Mouse (Mus musculus) WW6 (cell line): ENCODE data around the gene Gipc3.

Source experiments
- DNase-seq: peaks from one replicate; pipeline ENCODE4 v3.0.0-alpha.2; 2013; ENCODE audit warnings: low read depth, low spot score

Gipc3 gene

DNA sequence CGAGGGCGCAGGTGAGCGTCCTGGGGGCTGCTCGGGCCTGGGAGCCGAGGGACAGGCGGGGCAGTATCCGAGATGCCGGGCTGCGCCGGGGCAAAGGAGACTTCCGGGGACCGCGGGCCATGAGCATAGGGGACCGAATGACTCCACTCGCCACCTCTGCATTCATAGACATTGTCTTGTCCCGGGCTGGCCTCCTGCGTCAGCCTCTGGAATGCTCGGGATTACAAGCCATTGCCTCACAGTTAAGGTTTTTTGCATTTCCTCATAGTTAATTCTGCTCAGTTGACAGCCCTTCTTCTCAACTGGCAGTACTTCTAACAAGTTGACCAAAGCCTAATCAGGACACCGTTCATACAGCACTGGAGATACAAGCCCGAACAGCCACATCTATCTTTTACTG lies 21.6 kb downstream of the Gipc3 start:
- DNase-seq, result no peak

DNA sequence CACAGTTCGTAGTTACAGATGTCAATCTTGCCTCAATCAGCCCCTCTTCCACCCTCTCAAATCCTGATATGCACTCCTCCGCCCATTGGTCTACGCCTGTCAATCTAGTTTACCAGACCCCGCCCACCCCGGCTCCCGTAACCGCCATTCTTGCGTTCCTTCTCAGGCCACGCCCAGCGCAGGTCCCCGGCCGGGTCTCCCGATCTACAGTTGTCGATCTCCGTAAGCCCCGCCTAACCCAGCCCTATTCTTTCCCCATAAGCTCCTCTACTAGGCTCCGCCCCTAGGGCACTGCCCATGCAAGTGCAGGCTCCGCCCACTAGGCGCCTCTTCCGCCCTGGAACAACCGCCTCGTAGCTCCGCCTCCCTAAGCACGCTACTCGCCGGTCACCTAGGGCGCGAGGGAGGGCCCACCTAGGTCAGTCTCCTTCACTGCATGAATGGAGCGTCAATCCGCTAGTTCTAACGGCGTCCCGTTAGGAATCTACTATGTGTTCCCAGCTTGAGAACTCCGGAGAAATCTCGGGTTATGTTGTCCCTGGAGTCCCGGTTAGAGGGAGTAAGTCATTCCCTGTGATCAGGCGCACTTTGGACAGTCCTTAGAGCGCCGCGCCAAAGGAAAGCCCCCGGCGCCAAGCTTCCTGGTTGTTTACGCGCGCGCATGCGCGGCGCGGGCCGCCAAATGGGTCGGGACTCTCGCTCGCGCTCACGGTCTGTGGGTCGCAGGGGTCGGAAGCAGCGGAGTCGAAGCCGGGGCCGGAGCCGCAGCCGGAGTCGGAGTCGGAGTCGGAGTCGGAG lies 22.3 kb downstream of the Gipc3 start, which contains the start of gene Cactin:
Gene Cactin, plus strand, starts transcription at position 554 of the 798 bp plus-strand sequence.
- DNase-seq, result peak; percentile 100

DNA sequence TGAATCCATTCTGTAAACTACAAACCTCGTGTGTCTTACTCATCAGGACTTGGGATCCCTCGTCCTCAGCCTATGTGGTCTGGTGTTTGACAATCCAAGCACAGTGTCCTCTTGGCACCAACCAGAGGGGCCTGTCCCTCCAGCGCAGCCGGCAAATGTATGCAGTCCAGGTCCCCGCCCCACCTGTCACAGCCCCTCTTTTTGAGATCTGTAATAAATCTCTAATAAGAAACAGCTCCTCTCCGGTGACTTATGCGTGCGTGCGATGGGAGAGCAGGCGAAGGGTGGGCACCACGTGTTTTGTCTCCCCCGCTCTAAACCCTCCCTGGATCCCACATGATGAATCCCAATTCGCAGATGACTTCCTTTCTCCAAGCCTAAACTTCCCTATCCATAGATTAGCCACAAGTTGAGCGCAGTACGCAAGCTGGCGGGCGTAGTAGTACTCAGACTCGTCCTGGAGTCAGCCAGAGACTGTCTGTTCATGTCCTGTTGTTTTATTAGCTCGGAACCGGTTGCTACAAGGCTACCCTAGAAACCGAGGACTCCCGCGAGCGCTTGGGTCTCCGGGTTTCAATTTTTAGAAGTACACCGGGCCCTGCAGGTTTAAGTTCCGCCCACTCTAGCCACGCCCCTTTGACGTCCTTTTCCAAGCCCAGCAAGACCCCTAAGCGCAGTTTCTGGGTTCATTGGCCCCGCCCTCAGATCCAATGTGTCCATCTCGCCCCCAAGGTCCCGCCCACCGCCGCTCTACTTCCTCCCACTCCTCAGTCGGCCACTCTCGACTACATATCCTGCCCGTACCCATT lies 23.1 kb downstream of the Gipc3 start:
- peak; percentile 96 for DNase-seq

DNA sequence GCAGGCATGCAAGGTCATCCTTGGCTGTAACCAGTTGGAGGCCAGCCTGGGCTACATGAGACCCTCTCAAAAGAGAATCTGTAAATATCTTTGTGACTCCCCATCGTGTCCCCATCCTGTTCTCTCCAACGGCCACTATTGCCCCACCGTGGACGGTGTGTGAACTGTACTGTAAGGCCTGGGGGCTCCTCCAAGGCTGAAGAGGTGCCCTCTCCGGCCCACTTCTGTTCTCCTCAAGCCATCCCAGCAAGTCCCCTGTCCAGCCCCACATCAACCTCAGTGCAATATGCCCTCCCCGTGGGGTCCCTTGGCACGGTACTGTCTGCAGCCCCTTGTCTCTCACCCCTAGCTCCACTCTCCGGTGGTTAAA lies 23.8 kb downstream of the Gipc3 start:
- DNase-seq, result no peak

DNA sequence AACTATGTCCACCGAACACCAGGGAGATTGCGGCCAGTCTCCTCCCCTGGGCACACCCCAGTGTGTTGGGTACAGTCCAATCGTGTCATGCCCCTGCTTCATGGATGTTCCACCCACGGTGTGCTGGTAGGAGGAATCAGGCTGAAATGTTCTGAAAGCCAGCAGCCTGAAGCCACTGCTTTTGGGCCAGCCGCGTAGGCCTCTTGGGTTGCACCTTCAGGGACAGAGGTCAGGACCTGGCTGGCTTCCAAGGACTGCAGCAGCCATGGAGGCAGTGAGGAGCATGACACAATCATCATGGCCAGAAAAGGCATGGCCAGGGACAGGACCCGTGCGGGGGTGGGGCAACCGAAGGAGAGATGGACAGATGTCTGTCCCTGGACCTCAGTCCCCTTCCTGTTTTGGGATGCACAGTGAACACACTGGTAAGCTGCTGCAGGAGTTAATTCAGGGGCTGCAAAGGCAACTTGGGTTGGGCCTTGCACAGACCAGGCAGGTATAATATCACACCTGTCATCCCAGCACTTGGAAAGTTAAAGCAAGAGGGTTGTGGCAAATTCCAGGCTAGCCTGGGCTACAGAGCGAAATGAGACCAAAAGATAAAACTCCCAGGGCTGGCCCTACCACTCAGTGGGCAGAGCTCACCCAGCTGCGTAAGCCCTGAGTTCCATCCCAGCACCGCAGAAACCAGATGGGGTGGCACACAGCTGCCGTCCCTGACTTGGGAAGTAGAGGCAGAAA lies 24.3 kb downstream of the Gipc3 start:
- no peak for DNase-seq

DNA sequence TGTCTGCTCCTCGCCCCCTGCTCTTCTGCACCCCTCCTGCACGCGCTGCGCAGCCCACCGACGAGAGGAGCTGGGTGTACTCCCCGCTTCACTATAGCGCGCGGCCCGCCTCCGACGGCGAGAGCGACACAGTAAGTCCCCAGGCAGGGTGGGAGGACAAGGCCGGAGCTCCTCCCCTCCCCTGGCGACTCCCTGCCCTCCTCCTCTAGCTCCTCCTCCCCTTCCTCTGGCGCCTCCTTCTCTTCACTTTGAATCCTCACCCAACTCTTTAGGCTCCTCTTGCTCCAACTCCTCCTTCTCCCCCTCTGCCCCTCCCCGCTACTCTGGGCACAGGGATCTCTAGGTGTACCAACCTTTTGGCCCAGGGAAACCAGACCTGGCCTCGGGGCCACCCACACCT lies 25.8 kb downstream of the Gipc3 start:
- peak; percentile 53 for DNase-seq

DNA sequence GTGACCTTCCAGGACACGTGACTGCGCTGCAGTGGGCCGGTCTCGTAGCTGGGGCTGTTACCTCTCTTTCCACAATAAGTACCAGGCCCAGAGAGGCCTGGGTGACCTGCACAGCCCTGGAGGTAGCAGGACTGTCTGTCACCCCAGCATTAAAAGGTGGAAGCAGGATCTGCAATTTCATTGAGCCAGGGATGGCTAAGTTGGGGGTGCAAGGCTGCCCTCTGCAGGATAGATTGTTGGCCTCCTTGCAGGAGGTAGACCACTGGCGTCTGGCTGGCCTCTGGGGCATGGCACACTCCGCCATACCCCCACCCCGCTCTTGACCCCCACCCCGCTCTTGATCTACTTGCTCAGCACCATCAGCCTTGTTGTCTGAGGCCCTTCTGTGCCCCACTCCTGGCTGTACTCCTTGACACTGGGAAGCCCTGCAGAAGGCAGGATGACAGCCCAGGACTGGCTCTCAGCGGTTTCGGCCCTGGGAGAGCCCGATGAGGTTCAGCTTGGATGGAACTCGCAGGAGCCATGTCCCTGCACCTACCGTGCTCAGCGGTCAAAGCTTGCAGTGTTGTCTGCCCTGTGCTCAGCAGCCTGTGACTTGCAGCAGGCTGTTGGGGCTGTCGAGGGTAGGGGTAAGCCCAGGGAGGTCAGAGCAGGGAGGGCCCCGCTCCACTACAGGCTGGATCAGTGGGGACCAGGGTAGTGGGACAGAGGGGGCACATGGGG lies 26.6 kb downstream of the Gipc3 start:
- DNase-seq, result no peak

DNA sequence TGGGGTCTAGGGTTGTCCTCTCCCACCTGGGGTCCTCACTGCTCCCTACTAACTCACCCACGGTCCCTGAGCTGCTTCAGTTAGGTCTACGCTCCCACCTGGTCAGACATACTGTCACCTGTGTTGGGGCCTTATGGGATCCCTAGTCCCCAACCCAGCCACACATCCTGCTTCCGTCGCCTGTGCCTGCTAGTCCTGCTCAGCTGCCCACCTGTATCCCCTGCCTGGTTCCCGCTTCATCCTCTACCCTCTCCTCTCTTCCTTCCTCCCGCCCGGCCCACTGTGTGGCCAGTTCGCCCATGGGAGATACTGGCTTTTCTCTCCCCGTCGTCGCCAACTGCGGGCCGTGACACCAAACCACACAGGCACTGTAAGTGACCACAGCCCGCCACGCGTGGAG lies 27.5 kb downstream of the Gipc3 start:
- no peak for DNase-seq

DNA sequence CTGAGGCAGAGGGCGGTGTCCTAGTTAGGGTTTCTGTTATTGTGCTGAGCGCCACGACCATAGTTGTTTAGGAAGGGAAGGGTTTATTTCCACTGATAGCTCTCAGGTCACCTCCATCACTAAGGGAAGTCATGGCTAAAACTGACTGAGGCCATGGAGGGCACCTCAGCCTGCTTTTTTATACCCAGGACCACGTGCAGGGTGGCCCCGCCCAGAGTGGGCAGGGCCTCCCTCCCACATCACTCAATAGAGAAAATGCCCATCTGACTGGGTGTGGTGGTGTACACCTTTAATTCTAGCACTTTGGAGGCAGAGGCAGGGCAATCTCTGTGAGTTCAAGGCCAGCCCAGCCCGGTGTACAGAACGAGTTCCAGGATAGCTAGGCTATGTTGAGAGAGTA lies 28.9 kb downstream of the Gipc3 start:
- DNase-seq, result no peak

DNA sequence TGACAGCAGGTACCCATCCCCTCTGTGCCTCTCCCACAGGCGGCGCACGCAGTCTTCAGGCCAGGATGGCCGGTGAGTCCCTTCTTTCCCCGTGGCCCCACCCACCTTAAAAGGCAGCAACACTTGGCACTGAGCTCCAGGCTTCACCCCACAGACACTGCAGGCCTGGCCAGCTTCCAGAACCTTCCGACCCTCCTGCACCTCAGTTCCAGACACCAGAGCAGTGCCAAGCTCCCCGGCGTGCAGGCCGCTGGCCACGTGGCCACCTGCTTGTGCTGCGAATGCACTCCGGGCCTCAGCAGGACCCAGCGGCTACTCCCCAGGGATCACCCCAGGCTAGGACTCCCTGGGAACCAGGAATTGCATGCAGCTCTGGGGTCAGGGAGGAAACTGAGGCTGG lies 29.5 kb downstream of the Gipc3 start:
- no peak for DNase-seq

DNA sequence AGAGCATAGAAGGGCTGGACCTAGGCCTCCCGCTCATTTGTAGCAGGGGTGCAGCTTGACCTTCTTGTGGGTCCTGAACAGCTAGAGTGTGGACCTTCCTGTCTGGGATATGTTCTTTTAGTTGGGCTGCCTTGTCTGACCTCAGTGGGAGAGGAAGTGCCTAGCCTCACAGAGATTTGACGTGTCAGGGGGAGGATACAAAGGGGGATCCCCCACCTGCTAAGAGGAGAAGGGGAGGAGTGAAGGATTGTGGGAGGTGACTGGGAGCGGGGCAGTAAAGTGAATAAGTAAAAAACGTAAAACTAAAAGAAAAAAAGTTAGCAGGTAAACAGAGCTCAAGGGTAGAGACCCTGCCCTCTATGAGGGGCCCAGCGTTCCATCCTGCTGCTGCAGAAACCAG lies 33.5 kb downstream of the Gipc3 start:
- DNase-seq, result no peak

DNA sequence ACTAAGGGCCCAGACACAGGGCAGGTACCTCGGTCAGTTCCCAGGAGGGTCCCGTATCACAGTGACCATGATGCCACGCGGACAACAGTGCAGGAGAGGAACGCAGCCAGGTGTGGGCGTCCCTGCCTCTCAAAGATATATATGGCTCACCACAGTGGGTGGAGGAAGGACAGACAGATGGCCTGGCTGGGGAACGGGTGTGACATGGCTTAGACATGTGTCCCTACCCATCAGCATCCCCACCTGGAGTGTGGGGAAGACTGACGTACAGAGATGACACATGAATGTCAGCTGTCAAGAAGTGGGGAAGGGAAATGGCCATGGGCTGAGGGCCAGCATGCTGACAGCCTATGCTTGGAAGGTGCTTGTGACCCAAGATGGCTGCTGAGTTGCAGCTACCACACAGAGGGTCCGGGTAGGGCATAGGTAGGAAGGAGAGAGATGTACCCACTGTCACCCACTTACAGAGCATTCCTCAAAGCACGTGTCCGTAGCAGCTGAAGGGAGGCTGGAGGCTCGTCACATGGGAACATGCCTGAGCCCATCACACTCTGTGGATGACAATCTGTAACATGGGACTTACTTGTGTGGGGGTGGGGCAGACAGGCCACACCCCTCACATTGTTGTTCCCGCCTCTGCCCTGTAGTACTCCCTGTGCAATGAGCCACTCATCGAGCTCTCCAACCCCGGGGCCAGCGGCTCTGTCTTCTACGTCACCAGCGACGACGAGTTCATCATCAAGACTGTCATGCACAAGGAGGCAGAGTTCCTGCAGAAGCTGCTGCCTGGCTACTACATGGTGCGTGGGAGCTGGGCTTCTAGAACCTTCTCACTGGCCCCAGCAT lies 36.0 kb downstream of the Gipc3 start:
- DNase-seq, result no peak

DNA sequence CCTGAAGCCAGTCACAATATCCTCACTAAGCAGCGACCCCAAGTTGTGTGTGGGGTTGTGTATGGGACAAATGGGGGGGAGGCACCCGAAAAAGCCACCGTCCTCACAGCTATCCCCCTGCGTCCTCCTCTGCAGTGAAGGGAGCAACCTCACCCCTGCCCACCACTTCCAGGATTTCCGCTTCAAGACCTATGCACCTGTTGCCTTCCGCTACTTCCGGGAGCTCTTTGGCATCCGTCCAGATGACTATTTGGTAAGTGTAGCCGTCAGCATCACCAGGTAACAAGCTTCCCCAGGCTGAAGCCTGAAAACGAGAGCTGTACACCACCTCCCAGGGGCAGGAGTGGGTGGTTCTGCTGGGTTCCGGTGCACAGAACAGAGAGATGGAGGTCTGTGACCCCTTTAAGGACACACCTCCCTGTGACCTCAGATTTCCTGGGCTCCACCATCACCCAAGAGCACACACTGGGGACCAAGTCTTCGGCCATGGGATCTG lies 36.8 kb downstream of the Gipc3 start:
- no peak for DNase-seq

DNA sequence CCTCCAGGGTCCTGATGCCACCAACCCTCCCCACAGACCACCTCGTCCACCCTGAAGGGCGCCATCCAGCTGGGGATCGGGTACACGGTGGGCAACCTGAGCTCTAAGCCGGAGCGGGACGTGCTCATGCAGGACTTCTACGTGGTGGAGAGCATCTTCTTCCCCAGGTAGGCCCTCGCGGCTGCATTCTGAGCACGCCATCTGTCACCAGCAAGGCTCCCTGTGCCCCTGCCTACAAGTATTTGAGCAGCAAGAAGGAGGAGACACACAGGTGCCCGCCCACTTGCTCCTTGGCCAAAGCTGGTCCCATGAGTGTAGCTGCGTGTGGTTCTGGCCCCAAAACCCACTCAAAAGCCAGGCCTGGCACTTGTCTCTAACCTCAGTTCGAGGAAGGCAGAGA lies 37.4 kb downstream of the Gipc3 start:
- no peak for DNase-seq

DNA sequence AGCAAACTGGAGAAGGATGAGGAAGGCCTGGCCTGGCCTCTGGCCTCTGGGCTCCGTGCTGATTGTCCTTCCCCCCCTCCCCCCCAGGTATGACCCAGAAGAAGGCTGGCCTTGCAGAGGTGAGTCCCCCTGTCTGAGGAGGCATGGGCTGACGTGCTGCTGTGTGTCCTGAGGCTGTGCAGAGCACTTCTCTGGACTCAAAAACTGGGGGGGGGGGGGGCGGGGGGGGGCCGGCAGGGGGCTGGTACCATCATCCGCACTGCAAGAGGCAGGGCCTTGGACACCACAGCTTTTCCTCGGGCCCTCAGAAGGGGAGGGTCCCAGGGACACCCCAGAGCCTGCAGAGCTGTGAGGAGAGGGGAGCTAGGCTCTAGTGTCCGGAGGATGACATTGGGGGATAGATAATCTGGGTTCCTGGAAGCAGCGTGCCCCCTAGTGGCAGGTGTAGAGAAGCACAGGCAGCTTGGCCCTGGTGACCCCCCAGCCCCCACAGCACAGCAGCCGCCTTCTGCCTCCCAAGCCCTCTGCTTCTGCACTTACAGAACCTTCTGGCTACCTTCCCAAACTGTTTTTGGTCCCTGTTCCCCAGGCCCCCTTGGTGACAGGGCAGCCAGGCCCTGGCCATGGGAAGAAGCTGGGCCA lies 38.3 kb downstream of the Gipc3 start:
- DNase-seq, result no peak

DNA sequence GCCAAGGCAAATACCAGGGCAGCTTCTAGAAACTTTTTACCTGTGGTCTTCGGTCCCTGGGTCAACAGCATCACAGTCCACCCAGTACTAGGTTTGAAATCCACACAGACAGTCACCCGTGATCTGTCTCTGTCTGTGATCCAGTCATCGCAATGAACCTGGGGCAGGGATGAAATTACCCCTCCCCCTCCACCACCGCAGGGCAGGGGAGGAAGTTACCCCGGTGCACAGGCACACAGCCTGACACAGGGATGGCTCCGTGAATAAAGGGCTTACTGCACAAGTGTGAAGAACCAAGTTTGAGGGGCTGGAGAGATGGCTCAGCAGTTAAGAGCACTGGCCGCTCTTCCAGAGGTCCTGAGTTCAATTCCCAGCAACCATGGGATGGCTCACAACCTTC lies 39.3 kb downstream of the Gipc3 start:
- DNase-seq, result no peak

DNA sequence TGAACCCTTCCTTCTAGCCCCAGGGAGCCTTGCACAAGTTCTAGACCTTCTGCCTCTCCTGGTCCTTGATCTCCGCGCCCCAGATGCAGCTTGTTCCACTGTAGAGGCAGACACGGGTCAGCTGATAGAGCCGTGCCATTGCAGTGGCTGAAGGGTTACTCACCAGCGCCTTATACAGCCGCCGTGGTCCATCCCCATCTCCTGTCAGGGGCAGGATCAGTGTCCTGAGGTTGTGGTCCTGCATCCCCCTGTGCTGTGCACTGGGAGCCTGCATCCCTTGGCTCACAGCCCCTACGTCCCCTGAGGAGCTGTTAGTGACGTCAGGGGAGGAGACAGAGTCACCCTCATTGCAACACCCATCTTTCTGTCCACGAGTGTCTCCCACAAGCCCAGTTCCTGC lies 39.8 kb downstream of the Gipc3 start:
- DNase-seq, result no peak

DNA sequence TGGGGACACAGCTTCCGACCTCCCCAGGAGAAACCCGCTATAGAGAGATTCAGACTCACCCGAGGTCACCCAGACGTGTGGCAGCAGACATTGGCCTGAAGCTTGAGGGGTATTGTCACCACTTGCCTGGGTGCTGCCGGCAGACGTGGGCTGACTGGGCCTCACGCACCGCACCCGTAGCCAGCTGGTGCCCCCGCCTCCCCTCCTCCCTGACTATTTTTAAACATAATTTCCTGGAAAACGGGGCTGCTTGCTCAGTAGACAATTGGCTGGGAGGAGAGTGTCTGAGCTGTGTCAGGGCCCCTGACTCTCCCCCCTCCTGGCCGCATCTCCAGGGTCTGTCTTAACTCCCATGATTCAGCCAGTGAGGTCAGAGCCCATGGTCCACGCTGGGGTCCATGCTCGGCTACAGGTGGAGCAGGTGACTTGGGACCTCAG lies 40.3 kb downstream of the Gipc3 start:
- no peak for DNase-seq

DNA sequence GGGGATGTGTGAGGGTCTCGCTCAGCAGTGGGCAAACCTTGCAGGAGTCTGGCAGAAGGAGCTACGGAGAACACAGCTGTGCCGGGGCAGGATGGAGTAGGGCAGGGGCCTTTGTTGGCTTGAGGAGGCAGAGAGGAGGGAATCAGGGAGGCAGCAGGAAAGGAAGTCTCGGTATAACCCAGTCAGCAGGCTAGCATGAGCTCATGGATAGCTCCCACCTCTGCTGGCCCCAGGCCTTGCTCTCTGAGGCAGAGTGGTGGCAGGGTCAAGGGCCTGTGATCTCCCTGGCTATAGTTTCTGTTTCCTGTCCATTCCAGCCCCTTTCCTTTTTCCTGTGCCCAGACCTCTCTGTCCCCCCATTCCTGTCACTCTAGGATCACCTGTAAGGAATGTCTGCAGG lies 40.8 kb downstream of the Gipc3 start:
- no peak for DNase-seq

DNA sequence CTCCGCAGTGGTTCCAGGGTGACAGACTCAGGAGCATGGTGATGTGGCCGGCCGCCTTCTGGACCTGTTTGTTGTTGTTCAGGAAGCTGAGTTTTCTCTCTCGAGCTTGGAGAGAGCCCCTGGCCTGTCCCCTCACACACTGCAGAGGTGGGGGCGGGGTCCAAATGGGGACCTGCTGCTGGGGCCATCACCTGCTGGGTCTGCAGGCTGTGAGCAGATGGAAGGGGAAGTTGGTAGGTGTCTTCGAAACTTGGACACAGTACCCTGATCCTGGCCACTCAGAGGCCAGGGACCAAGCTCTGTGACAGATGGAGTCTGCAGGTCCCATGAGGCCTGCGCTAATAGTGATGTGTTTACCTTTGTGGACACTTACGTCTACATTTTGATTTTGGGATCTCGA lies 41.7 kb downstream of the Gipc3 start:
- DNase-seq, result no peak
